Mouse (Mus musculus) granulocyte monocyte progenitor cell, adult 5-6 weeks (primary cell): Measurements from ENCODE around the gene Lag3. TPM values are rescaled to one million over a fixed set of nuclear protein-coding genes. Genes with fewer than 3 reads are reported as not detected.
A peak's percentile ranks its signal among the peaks of the same experiment; 100 is the strongest.

ENCODE experiments used
- ATAC-seq: replicated peaks from 2 replicates; pipeline ENCODE4 v1.8.0; 2016; ENCODE audit warnings: mild to moderate bottlenecking, moderate TSS enrichment, inconsistent platforms; ENCODE audit not compliant: poor library complexity, severe bottlenecking
- total RNA-seq, 2 experiments: library from RNA; stranded (forward) in 1 of 2; stranded (reverse) in 1 of 2; fragments of 200-712, 200-1000 nt in 1 of 2; fragments of >200 nt in 1 of 2; fragmentation: Nextera tagmentation in 1 of 2; gene quantifications; 2 replicates each; pipeline ENCODE4 v1.2.3; 2014 to 2017

The Lag3 gene
- total RNA-seq, 2 experiments from 2014 or later, result 1.4 to 3.8 TPM

GRCm38 (mm10) chr6:124861802-124862201 is 49.7 kb downstream of the Lag3 start:
- ATAC-seq, result no peak

- ATAC-seq, result no peak
These were observed 50.2 kb downstream of the Lag3 start for GRCm38 (mm10) chr6:124861266-124861665.

- no peak for ATAC-seq
These were observed 51.0 kb downstream of the Lag3 start for GRCm38 (mm10) chr6:124860511-124860910.

- peak; percentile 61 for ATAC-seq
These were observed 51.8 kb downstream of the Lag3 start for GRCm38 (mm10) chr6:124859725-124860124.

GRCm38 (mm10) chr6:124858561-124859318 is 52.8 kb downstream of the Lag3 start:
- no peak for ATAC-seq

- ATAC-seq, result no peak
These were observed 53.5 kb downstream of the Lag3 start for GRCm38 (mm10) chr6:124857840-124858530.

- ATAC-seq, result peak; percentile 68
These were observed 54.3 kb downstream of the Lag3 start, which contains the start of gene P3h3 for GRCm38 (mm10) chr6:124856916-124857839. Gene P3h3, minus strand, starts transcription at chr6:124857752.

GRCm38 (mm10) chr6:124856321-124856720 is 55.2 kb downstream of the Lag3 start:
- ATAC-seq, result no peak

GRCm38 (mm10) chr6:124854647-124855046 is 56.9 kb downstream of the Lag3 start:
- ATAC-seq, result no peak

Other genes with a start within 250 kb of the Lag3 start
- 38.3 and 52.1 TPM in 2 replicates for gene Lpcat3, start 248.7 kb downstream of the Lag3 start, total RNA-seq (2014; fragmentation: Nextera tagmentation)
- 23.1 and 29.3 TPM in 2 replicates for gene Lpcat3, start 248.7 kb downstream of the Lag3 start, total RNA-seq (2017)
- gene Emg1, start 199.5 kb downstream of the Lag3 start, total RNA-seq (2014; fragmentation: Nextera tagmentation), result 201 and 231 TPM in 2 replicates
- gene Emg1, start 199.5 kb downstream of the Lag3 start, total RNA-seq (2017), result 193 and 209 TPM in 2 replicates
- 310 and 315 TPM in 2 replicates for gene Phb2, start 199.4 kb downstream of the Lag3 start, total RNA-seq (2014; fragmentation: Nextera tagmentation)
- 320 and 326 TPM in 2 replicates for gene Phb2, start 199.4 kb downstream of the Lag3 start, total RNA-seq (2017)
- gene Ptpn6, start 173.0 kb downstream of the Lag3 start, total RNA-seq (2014; fragmentation: Nextera tagmentation), result 169 and 206 TPM in 2 replicates
- gene Ptpn6, start 173.0 kb downstream of the Lag3 start, total RNA-seq (2017), result 327 and 371 TPM in 2 replicates
- gene Grcc10, start 170.3 kb downstream of the Lag3 start, total RNA-seq (2014; fragmentation: Nextera tagmentation), result 177 and 222 TPM in 2 replicates
- 109 and 136 TPM in 2 replicates for gene Grcc10, start 170.3 kb downstream of the Lag3 start, total RNA-seq (2017)
- gene Gm45234, start 155.7 kb downstream of the Lag3 start, total RNA-seq (2014; fragmentation: Nextera tagmentation), result not detected in 2 replicates
- not detected in 2 replicates for gene Gm45234, start 155.7 kb downstream of the Lag3 start, total RNA-seq (2017)
- gene Atn1, start 155.2 kb downstream of the Lag3 start, total RNA-seq (2014; fragmentation: Nextera tagmentation), result 25.1 and 37.2 TPM in 2 replicates
- gene Atn1, start 155.2 kb downstream of the Lag3 start, total RNA-seq (2017), result 2.6 and 3.0 TPM in 2 replicates
- gene Eno2, start 142.0 kb downstream of the Lag3 start, total RNA-seq (2014; fragmentation: Nextera tagmentation), result 0.23 TPM in 1 of 2 replicates, not detected in the other
- gene Eno2, start 142.0 kb downstream of the Lag3 start, total RNA-seq (2017), result not detected in 2 replicates
- not detected in 2 replicates for gene Lrrc23, start 132.0 kb downstream of the Lag3 start, total RNA-seq (2014; fragmentation: Nextera tagmentation)
- 0.98 TPM in 1 of 2 replicates, not detected in the other for gene Lrrc23, start 132.0 kb downstream of the Lag3 start, total RNA-seq (2017)
- 3.1 and 5.2 TPM in 2 replicates for gene Spsb2, start 103.0 kb downstream of the Lag3 start, total RNA-seq (2014; fragmentation: Nextera tagmentation)
- gene Spsb2, start 103.0 kb downstream of the Lag3 start, total RNA-seq (2017), result 4.6 and 10.5 TPM in 2 replicates
- gene Tpi1, start 97.4 kb downstream of the Lag3 start, total RNA-seq (2014; fragmentation: Nextera tagmentation), result 357 and 379 TPM in 2 replicates
- 273 and 305 TPM in 2 replicates for gene Tpi1, start 97.4 kb downstream of the Lag3 start, total RNA-seq (2017)
- gene Usp5, start 82.2 kb downstream of the Lag3 start, total RNA-seq (2014; fragmentation: Nextera tagmentation), result 88.8 and 89.4 TPM in 2 replicates
- 93.5 and 98.6 TPM in 2 replicates for gene Usp5, start 82.2 kb downstream of the Lag3 start, total RNA-seq (2017)
- 86.1 and 89.0 TPM in 2 replicates for gene Cdca3, start 82.2 kb downstream of the Lag3 start, total RNA-seq (2014; fragmentation: Nextera tagmentation)
- gene Cdca3, start 82.2 kb downstream of the Lag3 start, total RNA-seq (2017), result 128 and 162 TPM in 2 replicates
- not detected in 2 replicates for gene Gnb3, start 71.4 kb downstream of the Lag3 start, total RNA-seq (2014; fragmentation: Nextera tagmentation)
- gene Gnb3, start 71.4 kb downstream of the Lag3 start, total RNA-seq (2017), result not detected in 2 replicates
- gene P3h3, start 54.0 kb downstream of the Lag3 start, total RNA-seq (2014; fragmentation: Nextera tagmentation), result 1.4 and 4.3 TPM in 2 replicates
- gene P3h3, start 54.0 kb downstream of the Lag3 start, total RNA-seq (2017), result 3.4 and 4.0 TPM in 2 replicates
- gene Gpr162, start 47.7 kb downstream of the Lag3 start, total RNA-seq (2014; fragmentation: Nextera tagmentation), result 2.0 TPM in 1 of 2 replicates, not detected in the other
- not detected in 2 replicates for gene Gpr162, start 47.7 kb downstream of the Lag3 start, total RNA-seq (2017)
- 0.90 TPM in 1 of 2 replicates, not detected in the other for gene Cd4, start 23.5 kb downstream of the Lag3 start, total RNA-seq (2014; fragmentation: Nextera tagmentation)
- 0.41 and 0.60 TPM in 2 replicates for gene Cd4, start 23.5 kb downstream of the Lag3 start, total RNA-seq (2017)
- gene Ptms, start 8.4 kb upstream of the Lag3 start, total RNA-seq (2014; fragmentation: Nextera tagmentation), result 16.1 and 21.9 TPM in 2 replicates
- gene Ptms, start 8.4 kb upstream of the Lag3 start, total RNA-seq (2017), result 18.5 and 33.0 TPM in 2 replicates
- 82.4 and 102 TPM in 2 replicates for gene Mlf2, start 19.7 kb upstream of the Lag3 start, total RNA-seq (2014; fragmentation: Nextera tagmentation)
- 49.5 and 79.7 TPM in 2 replicates for gene Mlf2, start 19.7 kb upstream of the Lag3 start, total RNA-seq (2017)
- 96.6 and 112 TPM in 2 replicates for gene Cops7a, start 53.8 kb upstream of the Lag3 start, total RNA-seq (2014; fragmentation: Nextera tagmentation)
- 48.8 and 52.0 TPM in 2 replicates for gene Cops7a, start 53.8 kb upstream of the Lag3 start, total RNA-seq (2017)
- not detected in 2 replicates for gene Pianp, start 85.0 kb upstream of the Lag3 start, total RNA-seq (2014; fragmentation: Nextera tagmentation)
- gene Pianp, start 85.0 kb upstream of the Lag3 start, total RNA-seq (2017), result not detected in 2 replicates
- 75.9 and 87.6 TPM in 2 replicates for gene Zfp384, start 97.4 kb upstream of the Lag3 start, total RNA-seq (2014; fragmentation: Nextera tagmentation)
- gene Zfp384, start 97.4 kb upstream of the Lag3 start, total RNA-seq (2017), result 24.3 and 31.9 TPM in 2 replicates
- gene Ing4, start 128.1 kb upstream of the Lag3 start, total RNA-seq (2014; fragmentation: Nextera tagmentation), result 49.2 and 55.8 TPM in 2 replicates
- 34.7 and 40.2 TPM in 2 replicates for gene Ing4, start 128.1 kb upstream of the Lag3 start, total RNA-seq (2017)
- 10.6 and 17.5 TPM in 2 replicates for gene Acrbp, start 138.0 kb upstream of the Lag3 start, total RNA-seq (2014; fragmentation: Nextera tagmentation)
- gene Acrbp, start 138.0 kb upstream of the Lag3 start, total RNA-seq (2017), result 1.3 and 3.9 TPM in 2 replicates
- gene Lpar5, start 156.2 kb upstream of the Lag3 start, total RNA-seq (2014; fragmentation: Nextera tagmentation), result 8.7 and 13.4 TPM in 2 replicates
- 2.7 and 5.2 TPM in 2 replicates for gene Lpar5, start 156.2 kb upstream of the Lag3 start, total RNA-seq (2017)
- 136 and 161 TPM in 2 replicates for gene Chd4, start 184.3 kb upstream of the Lag3 start, total RNA-seq (2014; fragmentation: Nextera tagmentation)
- 246 and 373 TPM in 2 replicates for gene Chd4, start 184.3 kb upstream of the Lag3 start, total RNA-seq (2017)
- 65.6 and 82.8 TPM in 2 replicates for gene Nop2, start 220.2 kb upstream of the Lag3 start, total RNA-seq (2014; fragmentation: Nextera tagmentation)
- gene Nop2, start 220.2 kb upstream of the Lag3 start, total RNA-seq (2017), result 79.2 and 82.4 TPM in 2 replicates
- 26.4 and 37.4 TPM in 2 replicates for gene Iffo1, start 233.5 kb upstream of the Lag3 start, total RNA-seq (2014; fragmentation: Nextera tagmentation)
- gene Iffo1, start 233.5 kb upstream of the Lag3 start, total RNA-seq (2017), result 11.8 and 14.0 TPM in 2 replicates